Mouse (Mus musculus): Measurements from ENCODE around the gene Tulp4. TPM values are rescaled to one million over a fixed set of nuclear protein-coding genes. Genes with fewer than 3 reads are reported as not detected.
A peak's percentile ranks its signal among the peaks of the same experiment; 100 is the strongest.

The Tulp4 gene
- polyA plus RNA-seq, 1 experiment, result 137 TPM

DNA sequence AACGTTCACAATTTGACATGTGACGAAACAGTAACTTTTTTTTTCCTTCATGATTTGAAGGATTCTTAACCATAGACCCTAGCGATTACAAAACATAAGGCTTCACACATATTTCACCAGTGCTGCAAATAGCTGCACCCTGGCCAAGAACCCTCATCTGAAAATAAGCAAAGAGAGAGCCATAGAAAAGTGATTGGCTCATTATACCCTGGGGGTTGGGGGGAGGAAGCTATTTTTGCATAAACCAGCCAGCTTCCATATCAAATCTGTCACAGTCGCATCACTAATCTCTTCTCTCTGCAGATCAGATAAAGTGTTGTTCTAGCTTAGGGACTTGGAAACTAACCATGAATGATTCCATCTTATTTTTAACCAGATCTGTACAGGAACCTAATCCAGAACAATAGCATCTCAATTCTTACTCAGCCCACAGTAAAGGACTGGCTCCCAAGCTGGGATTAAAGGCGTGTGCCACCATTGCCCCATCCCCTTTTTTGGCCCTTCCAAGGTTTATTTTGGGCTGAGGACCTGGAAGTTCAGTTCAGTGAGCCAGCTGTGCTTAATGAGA is 22.8 kb upstream of the Tulp4 start:
- TF ChIP-seq CTCF (IDR thresholded peaks at IDR 0.05; ENCODE audit: insufficient read depth, low read depth, low read length) (no peak), POLR2A (IDR thresholded peaks at IDR 0.05; ENCODE audit: insufficient read depth, low read depth, low read length) (no peak)
- H3K27ac ChIP-seq (ENCODE audit: insufficient read depth, low read depth, low read length), result no peak overlapping the region
- WGBS, result 76% methylated on average over 5 of the region's 5 CpGs
- H3K4me1 ChIP-seq (ENCODE audit: control insufficient read depth, insufficient read depth, low read length), result peaks cover 5% of the 10 kb centered on the region; the same call in 1 of the 2 replicates
- H3K4me3 ChIP-seq (ENCODE audit: insufficient read depth, low read depth, low read length), result no peak overlapping the region

DNA sequence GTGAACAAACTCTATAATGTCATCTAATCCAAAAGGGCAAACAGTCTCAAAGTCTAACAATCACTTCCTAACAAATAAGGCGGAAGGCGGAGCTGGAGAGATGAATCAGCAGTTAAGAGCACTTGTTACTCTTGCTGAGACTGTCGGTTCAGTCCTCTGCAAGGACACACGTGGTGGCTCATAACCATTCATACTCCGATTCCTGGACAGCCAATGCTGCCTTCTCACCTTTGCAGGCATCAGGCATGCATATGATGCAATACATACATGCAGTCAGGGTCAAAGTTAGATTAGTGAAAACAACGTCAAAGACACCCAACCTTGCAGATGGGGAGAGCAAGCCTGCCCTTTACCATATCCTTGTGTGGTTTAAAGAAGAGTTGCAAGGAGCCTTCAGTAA is 14.6 kb upstream of the Tulp4 start:
- TF ChIP-seq CTCF (IDR thresholded peaks at IDR 0.05; ENCODE audit: insufficient read depth, low read depth, low read length), result no peak
- TF ChIP-seq POLR2A (IDR thresholded peaks at IDR 0.05; ENCODE audit: insufficient read depth, low read depth, low read length), result no peak
- no peak overlapping the region for H3K4me3 ChIP-seq (ENCODE audit: insufficient read depth, low read depth, low read length)
- no peak overlapping the region for H3K27ac ChIP-seq (ENCODE audit: insufficient read depth, low read depth, low read length)
- 80% methylated on average over 6 of the region's 6 CpGs for WGBS
- H3K4me1 ChIP-seq (ENCODE audit: control insufficient read depth, insufficient read depth, low read length), result no peaks in the 10 kb centered on the region

DNA sequence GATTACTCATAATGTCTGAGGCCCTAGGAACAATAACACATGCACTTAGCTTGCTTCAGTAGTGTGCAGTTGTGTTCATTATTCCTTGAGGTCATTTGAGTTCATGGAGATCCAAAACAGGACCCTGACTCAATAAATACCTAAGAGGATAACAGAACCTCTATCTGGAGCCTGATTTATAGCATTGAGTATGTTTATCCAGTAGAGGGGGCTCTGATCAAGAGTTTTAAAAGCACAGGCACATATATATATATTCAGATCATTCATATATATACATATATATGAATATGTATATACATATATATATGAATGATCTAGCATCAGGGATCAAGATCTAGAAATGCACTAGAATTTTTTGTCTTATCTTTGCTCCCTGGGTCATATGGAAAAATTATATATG is 10.7 kb upstream of the Tulp4 start:
- Histone ChIP-seq H3K4me3 (ENCODE audit: insufficient read depth, low read depth, low read length) (no peak overlapping the region), H3K27ac (ENCODE audit: insufficient read depth, low read depth, low read length) (no peak overlapping the region), H3K4me1 (ENCODE audit: control insufficient read depth, insufficient read depth, low read length) (no peaks in the 10 kb centered on the region)
- TF ChIP-seq POLR2A (IDR thresholded peaks at IDR 0.05; ENCODE audit: insufficient read depth, low read depth, low read length) (no peak), CTCF (IDR thresholded peaks at IDR 0.05; ENCODE audit: insufficient read depth, low read depth, low read length) (no peak)

DNA sequence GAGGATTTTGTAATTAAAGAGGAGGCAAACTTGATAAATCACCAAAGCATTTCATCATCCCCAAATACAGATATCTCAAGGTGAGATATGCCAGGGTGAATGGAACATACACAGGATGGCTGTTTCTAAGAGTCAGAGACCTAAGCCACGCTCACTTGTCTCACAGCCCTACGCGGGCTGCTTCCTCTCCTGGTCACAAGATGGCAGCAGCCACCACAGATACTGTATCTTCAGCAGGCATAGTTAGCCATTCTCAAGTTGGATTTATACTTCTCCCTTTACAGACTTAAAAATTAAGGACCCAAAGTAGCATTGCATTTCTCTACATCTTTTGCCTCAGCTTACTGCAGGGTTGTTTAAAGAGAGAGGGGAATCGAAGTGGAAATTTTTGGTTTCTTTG is 8.4 kb upstream of the Tulp4 start:
- H3K4me3 ChIP-seq (ENCODE audit: insufficient read depth, low read depth, low read length), result no peak overlapping the region
- no peak overlapping the region for H3K27ac ChIP-seq (ENCODE audit: insufficient read depth, low read depth, low read length)
- H3K4me1 ChIP-seq (ENCODE audit: control insufficient read depth, insufficient read depth, low read length), result no peaks in the 10 kb centered on the region
- TF ChIP-seq POLR2A (IDR thresholded peaks at IDR 0.05; ENCODE audit: insufficient read depth, low read depth, low read length) (no peak), CTCF (IDR thresholded peaks at IDR 0.05; ENCODE audit: insufficient read depth, low read depth, low read length) (peak; percentile 58)
- 22% methylated on average over 4 of the region's 4 CpGs for WGBS

DNA sequence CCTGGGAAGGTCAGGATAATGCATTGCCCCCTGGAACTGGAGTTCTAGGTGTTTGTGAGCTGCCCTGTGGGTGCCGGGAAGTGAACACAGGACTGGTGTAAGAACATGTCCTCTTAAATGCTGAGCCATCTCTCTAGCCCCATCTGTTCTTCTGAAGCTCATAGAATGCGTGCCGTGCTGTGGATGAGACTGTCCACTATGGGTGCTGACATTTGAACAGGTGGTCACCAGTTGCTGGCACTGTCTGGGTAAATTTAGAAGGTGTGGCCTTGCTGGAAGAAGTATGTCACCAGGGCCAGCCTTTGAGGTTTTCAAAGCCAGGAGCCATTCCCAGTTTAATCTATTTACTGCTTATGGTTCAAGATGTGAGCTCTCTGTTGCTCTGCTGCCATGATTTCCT is 4.0 kb upstream of the Tulp4 start:
- Histone ChIP-seq H3K4me3 (ENCODE audit: insufficient read depth, low read depth, low read length) (no peak overlapping the region), H3K27ac (ENCODE audit: insufficient read depth, low read depth, low read length) (no peak overlapping the region), H3K4me1 (ENCODE audit: control insufficient read depth, insufficient read depth, low read length) (no peaks in the 10 kb centered on the region)
- TF ChIP-seq CTCF (IDR thresholded peaks at IDR 0.05; ENCODE audit: insufficient read depth, low read depth, low read length) (no peak), POLR2A (IDR thresholded peaks at IDR 0.05; ENCODE audit: insufficient read depth, low read depth, low read length) (no peak)
- WGBS, result 95% methylated on average over 3 of the region's 3 CpGs

DNA sequence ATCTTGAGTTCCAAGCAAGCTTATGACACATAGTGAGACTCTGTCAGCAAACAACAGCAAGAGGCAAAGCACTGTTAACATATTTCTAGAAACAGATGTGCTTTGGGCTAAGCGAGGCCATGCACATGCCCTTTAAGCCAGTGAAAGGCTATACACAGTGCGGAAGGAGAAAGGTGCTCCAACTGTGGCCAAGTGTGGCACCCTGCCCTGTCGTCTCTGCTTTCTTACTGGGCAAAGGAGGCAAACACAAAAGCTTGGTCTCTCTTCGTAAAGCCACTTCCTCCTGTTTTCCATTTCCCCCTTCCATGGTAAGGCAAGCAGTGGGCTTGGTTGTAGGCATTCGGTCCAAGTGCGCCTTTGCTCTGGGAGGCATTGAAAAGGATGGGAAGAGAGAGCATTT is 2.7 kb upstream of the Tulp4 start:
- 73% methylated on average over 6 of the region's 6 CpGs for WGBS
- no peak overlapping the region for H3K27ac ChIP-seq (ENCODE audit: insufficient read depth, low read depth, low read length)
- TF ChIP-seq CTCF (IDR thresholded peaks at IDR 0.05; ENCODE audit: insufficient read depth, low read depth, low read length) (no peak), POLR2A (IDR thresholded peaks at IDR 0.05; ENCODE audit: insufficient read depth, low read depth, low read length) (no peak)
- no peak overlapping the region for H3K4me3 ChIP-seq (ENCODE audit: insufficient read depth, low read depth, low read length)
- H3K4me1 ChIP-seq (ENCODE audit: control insufficient read depth, insufficient read depth, low read length), result no peaks in the 10 kb centered on the region

DNA sequence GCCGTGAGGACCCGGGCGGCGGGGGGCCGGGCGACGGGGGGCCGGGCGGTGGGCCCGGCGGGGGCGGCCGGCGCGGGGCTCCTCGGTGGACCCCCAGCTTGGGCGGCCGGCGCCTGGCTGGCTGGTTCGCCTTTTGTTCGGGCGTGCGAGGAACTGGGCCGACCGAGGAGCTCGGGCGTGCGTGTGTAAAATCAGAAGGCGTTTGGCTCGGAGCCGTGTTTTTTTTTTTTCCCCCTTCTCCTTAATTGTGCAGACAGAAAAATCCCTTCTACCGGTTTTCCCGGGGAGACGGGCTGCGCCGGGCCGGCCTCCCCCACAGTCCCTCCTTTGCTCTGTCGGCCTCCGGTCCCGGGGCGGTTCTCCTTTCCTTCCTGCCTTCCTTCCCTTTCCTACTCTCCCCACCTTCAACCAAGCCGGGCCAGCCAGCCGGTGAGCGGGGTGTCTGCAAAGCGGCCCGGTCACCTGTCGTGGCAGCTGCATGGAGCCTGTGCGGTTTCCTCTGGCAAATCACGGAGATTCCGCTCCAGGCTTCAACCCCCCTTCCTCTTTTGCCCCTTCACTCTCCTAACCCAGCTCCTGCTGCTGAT is 871 bp downstream of the Tulp4 start:
- peak overlapping the region; percentile 52 for H3K27ac ChIP-seq (ENCODE audit: insufficient read depth, low read depth, low read length)
- H3K4me3 ChIP-seq (ENCODE audit: insufficient read depth, low read depth, low read length), result peak overlapping the region; percentile 86
- TF ChIP-seq CTCF (IDR thresholded peaks at IDR 0.05; ENCODE audit: insufficient read depth, low read depth, low read length), result no peak
- no peak for TF ChIP-seq POLR2A (IDR thresholded peaks at IDR 0.05; ENCODE audit: insufficient read depth, low read depth, low read length)
- WGBS, result under 1% methylated on average over 50 of the region's 50 CpGs
- peaks cover 2% of the 10 kb centered on the region; the same call in 1 of the 2 replicates for H3K4me1 ChIP-seq (ENCODE audit: control insufficient read depth, insufficient read depth, low read length)

DNA sequence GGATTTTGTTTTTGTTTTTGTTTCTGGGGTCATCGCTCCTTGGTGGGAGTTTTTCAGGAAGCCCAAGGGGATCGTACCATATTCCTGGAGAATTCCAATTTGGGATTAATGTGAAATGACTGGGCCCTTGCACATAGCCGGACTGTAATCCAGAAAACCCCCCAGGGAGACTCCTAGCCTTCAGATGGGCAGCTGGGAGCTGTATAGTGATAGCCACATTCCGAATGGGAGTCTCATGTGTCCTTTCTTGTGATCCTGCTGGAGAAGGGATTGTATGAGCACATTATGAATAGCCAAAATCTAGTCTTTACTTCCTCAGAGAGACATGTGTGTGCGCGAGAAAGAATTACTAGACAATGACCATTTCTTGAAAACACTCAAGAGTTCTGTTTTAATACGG is 1.9 kb downstream of the Tulp4 start:
- TF ChIP-seq POLR2A (IDR thresholded peaks at IDR 0.05; ENCODE audit: insufficient read depth, low read depth, low read length), result no peak
- TF ChIP-seq CTCF (IDR thresholded peaks at IDR 0.05; ENCODE audit: insufficient read depth, low read depth, low read length), result no peak
- peaks cover 2% of the 10 kb centered on the region; the same call in 1 of the 2 replicates for H3K4me1 ChIP-seq (ENCODE audit: control insufficient read depth, insufficient read depth, low read length)
- peak overlapping the region; percentile 34 for H3K4me3 ChIP-seq (ENCODE audit: insufficient read depth, low read depth, low read length)
- H3K27ac ChIP-seq (ENCODE audit: insufficient read depth, low read depth, low read length), result no peak overlapping the region
- 20% methylated on average over 7 of the region's 7 CpGs for WGBS

DNA sequence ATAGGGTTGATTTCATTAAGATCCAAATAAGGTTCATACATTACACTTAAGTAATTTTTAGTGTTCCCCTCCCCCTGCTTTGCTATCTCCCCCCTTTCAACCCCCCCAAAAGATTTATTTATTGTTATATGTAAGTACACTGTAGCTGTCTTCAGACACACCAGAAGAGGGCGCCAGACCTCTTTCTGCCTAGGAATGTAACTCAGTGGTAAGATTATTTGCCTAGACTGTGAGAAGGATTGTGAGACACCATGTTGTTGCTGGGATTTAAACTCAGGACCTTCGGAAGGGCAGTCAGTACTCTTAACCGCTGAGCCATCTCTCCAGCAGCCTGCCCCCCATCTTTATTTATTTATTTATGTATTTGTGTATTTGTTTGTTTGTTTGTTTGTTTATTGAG is 4.7 kb downstream of the Tulp4 start:
- Histone ChIP-seq H3K4me3 (ENCODE audit: insufficient read depth, low read depth, low read length) (no peak overlapping the region), H3K27ac (ENCODE audit: insufficient read depth, low read depth, low read length) (no peak overlapping the region), H3K4me1 (ENCODE audit: control insufficient read depth, insufficient read depth, low read length) (peaks cover 2% of the 10 kb centered on the region; the same call in 1 of the 2 replicates)
- 75% methylated on average over 3 of the region's 3 CpGs for WGBS
- TF ChIP-seq POLR2A (IDR thresholded peaks at IDR 0.05; ENCODE audit: insufficient read depth, low read depth, low read length) (no peak), CTCF (IDR thresholded peaks at IDR 0.05; ENCODE audit: insufficient read depth, low read depth, low read length) (no peak)
